ENCODE assay signal across 8 mouse cellular contexts in genomic region chr3:89394006-89394893, GRCm38 (mm10). TPM values are rescaled to one million over a fixed set of nuclear protein-coding genes. Genes with fewer than 3 reads are reported as not detected.
DNase-seq lines count a peak whose midpoint lies in the region; ATAC-seq and TF ChIP-seq lines count a peak whose summit lies in the region.

Gene Zbtb7b (minus strand): TSS chr3:89394776.

- peak within 1 kb of the TSS; percentile 70 for H3K4me3 ChIP-seq in layer of hippocampus, adult 2 months
- H3K4me3 ChIP-seq in gastrocnemius, adult 2 months, result peak within 1 kb of the TSS; percentile 82
- peak within 1 kb of the TSS; percentile 51 for H3K4me3 ChIP-seq in hindbrain, embryonic 15.5 days

- no peaks in the 10 kb centered on the region for H3K36me3 ChIP-seq in hindbrain, embryonic 15.5 days

- intact Hi-C loops in gastrocnemius, adult 2 months (cut with DNase I), result loop anchor here (2.0 kb wide), 1 partner anchor 37 kb away; the partner anchor contains the start of gene Pygo2
- intact Hi-C loops in left cerebral cortex, postnatal 14 days (cut with DNase I), result no loop called here

- peak within 1 kb of the TSS; percentile 94 for H3K27ac ChIP-seq in layer of hippocampus, adult 2 months
- H3K27ac ChIP-seq in gastrocnemius, adult 2 months, result peak within 1 kb of the TSS; percentile 95
- H3K27ac ChIP-seq in hindbrain, embryonic 15.5 days (replicated peaks), result peak within 1 kb of the TSS; percentile 73

- H3K9me3 ChIP-seq in hindbrain, embryonic 15.5 days, result no peaks in the 10 kb centered on the region

- peak; percentile 52 to 62 for DNase-seq in layer of hippocampus, adult 2 months (ENCODE audit: low spot score in 2 of 2)
- DNase-seq in layer of hippocampus, adult 11-12 months (ENCODE audit: low spot score), result no peak
- DNase-seq in cerebellum, postnatal 14 days, result peak; percentile 90 to 92
- DNase-seq in gastrocnemius, adult 2 months, result peak; percentile 93
- peak; percentile 49 to 67 for DNase-seq in left cerebral cortex, postnatal 14 days (ENCODE audit: low spot score in 2 of 2)
- DNase-seq in right cerebral cortex, postnatal 10 days (ENCODE audit: low spot score in 2 of 2), result peak; percentile 79 to 82

- H3K27me3 ChIP-seq in hindbrain, embryonic 15.5 days, result peaks cover 33% of the 10 kb centered on the region

- peak; percentile 49 for ATAC-seq in hindbrain, embryonic 15.5 days (ENCODE audit: low FRiP score, low read depth)
- ATAC-seq in megakaryocyte progenitor cell, adult 5-6 weeks (replicated peaks; ENCODE audit: poor library complexity), result peak; percentile 57

- WGBS in hindbrain, embryonic 15.5 days, result 0% methylated on average over 41 of the region's 42 CpGs

- peak; percentile 41 for TF ChIP-seq CTCF in layer of hippocampus, adult 2 months (conservative IDR thresholded peaks at IDR 0.05)
- peak; percentile 47 for TF ChIP-seq CTCF in gastrocnemius, adult 2 months (IDR thresholded peaks at IDR 0.05)

- H3K4me2 ChIP-seq in hindbrain, embryonic 15.5 days, result peak within 1 kb of the TSS; percentile 99

- peaks cover 62% of the 10 kb centered on the region for H3K4me1 ChIP-seq in hindbrain, embryonic 15.5 days (replicated peaks)

- H3K9ac ChIP-seq in hindbrain, embryonic 15.5 days, result peak within 1 kb of the TSS; percentile 44

RNA-seq across cellular contexts. Expression of gene Zbtb7b, which starts in this region (rescaled TPM):
- total RNA-seq in layer of hippocampus, adult 2 months (2021), result 10 to 100 TPM; 11.3 to 13.4 TPM
- 10 to 100 TPM; 22.8 to 33.3 TPM for total RNA-seq in gastrocnemius, adult 2 months (2021)
- 0.82 and 0.83 TPM in 2 replicates for polyA plus RNA-seq in hindbrain, embryonic 15.5 days (2015; fragmentation: Nextera tagmentation; extraction: Ambion mirVana)
- total RNA-seq in left cerebral cortex, postnatal 14 days (2021), result 1 to 10 TPM; 8.0 to 9.1 TPM
- 3.8 and 5.7 TPM in 2 replicates for total RNA-seq in megakaryocyte progenitor cell, adult 5-6 weeks (2015)
- total RNA-seq in megakaryocyte progenitor cell, adult 5-6 weeks (2017), result 9.1 and 17.4 TPM in 2 replicates

Comparison
In these comparisons a context has a peak if more than half of its experiments do, and no peak if none do; other contexts are left out.
1. Peak in ATAC-seq, H3K4me3 ChIP-seq, H3K27ac ChIP-seq, H3K9ac ChIP-seq and H3K4me2 ChIP-seq in hindbrain, embryonic 15.5 days; RNA of the gene not detected or under 1 TPM.